Mouse (Mus musculus): ENCODE measurements around the gene Cd300ld3.

DNA sequence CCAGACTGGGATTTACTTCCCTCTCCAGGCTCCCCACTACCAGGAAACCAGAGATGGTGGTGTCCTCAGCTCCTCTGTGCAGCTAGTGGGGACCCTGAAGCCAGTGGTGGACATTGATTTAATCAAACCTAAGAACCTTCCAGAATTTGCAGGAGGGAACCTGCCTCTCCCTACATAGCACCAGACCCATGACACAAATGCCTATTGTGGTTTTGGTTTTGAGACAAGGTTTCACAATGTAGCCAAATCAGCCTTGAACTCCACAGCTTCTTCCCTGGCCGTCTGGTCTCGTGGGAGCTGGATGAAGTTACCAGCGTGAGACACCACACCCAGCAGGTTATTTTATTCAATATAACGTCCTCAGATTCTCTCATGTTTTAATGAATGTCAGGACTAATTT lies 10.5 kb upstream of the Cd300ld3 start:
- TF ChIP-seq CTCF (IDR thresholded peaks at IDR 0.05; ENCODE audit: borderline replicate concordance, extremely low read depth, insufficient read depth, insufficient read length) (no peak), POLR2A (IDR thresholded peaks at IDR 0.05; ENCODE audit: borderline replicate concordance, extremely low read depth, insufficient read depth, insufficient read length, poor library complexity, severe bottlenecking) (no peak)
